Mouse (Mus musculus): ENCODE measurements around the gene Fam129b. TPM values are rescaled to one million over a fixed set of nuclear protein-coding genes. Genes with fewer than 3 reads are reported as not detected.
A peak's percentile ranks its signal among the peaks of the same experiment; 100 is the strongest.

Gene Fam129b
- polyA plus RNA-seq, 1 experiment from 2014 or later = 111 TPM

GRCm38 (mm10) chr2:32924306-32924844 is 48.5 kb downstream of the Fam129b start:
- H3K4me3 ChIP-seq (replicated peaks) = no peak overlapping the region
- ATAC-seq (ENCODE audit: insufficient number of reproducible peaks, low FRiP score, low TSS enrichment, low read depth) = no peak
- peaks cover 78% of the 10 kb centered on the region for H3K36me3 ChIP-seq
- no peak overlapping the region for H3K27ac ChIP-seq (replicated peaks)
- H3K9ac ChIP-seq = no peak overlapping the region
- H3K4me1 ChIP-seq = no peaks in the 10 kb centered on the region
- no peaks in the 10 kb centered on the region for H3K9me3 ChIP-seq (replicated peaks)
- H3K27me3 ChIP-seq = no peaks in the 10 kb centered on the region
- 68% methylated on average over 10 of the region's 10 CpGs for WGBS
- no peak overlapping the region for H3K4me2 ChIP-seq (replicated peaks)

- no peak overlapping the region for H3K9ac ChIP-seq
- ATAC-seq (ENCODE audit: insufficient number of reproducible peaks, low FRiP score, low TSS enrichment, low read depth) = no peak
- H3K27ac ChIP-seq (replicated peaks) = no peak overlapping the region
- no peaks in the 10 kb centered on the region for H3K9me3 ChIP-seq (replicated peaks)
- H3K27me3 ChIP-seq = no peaks in the 10 kb centered on the region
- peaks cover 57% of the 10 kb centered on the region for H3K36me3 ChIP-seq
- H3K4me1 ChIP-seq = no peaks in the 10 kb centered on the region
- 91% methylated on average over 12 of the region's 12 CpGs for WGBS
- H3K4me3 ChIP-seq (replicated peaks) = no peak overlapping the region
- H3K4me2 ChIP-seq (replicated peaks) = no peak overlapping the region
Measured at GRCm38 (mm10) chr2:32926330-32927075, 50.6 kb downstream of the Fam129b start.

DNA sequence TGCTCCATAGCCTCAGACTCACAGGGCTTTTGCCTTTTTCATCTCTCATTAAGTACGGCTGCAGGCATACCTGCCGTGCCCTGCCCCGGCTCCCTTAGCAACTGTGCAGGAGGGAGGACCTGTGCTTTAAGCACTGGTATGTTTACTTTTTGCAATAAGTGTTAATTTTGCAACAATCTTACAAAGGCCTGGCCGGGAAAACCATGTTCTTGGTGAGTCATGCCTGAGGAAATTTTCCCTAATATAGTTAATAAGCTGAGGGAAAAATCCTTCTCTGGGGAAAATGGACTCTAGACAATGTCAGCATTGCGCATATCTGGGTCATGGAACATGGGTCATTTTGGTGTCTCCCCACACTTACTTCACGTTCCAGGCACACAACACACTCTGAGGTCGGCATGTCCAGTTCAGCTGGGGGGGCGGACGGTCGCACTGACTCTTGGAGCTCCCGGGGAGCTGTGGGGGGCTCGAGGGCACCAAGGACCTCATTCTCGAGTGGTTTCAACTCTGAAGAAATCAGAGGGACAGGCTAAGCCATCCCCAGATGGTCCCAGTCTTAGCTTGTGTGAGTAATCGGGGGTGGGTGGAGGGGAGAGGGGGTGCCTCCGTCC is 51.8 kb downstream of the Fam129b start:
- 64% methylated on average over 15 of the region's 15 CpGs for WGBS
- Histone ChIP-seq H3K27ac (replicated peaks) (0 out of 2 replicates have a peak overlapping the region, but pooled peaks have one; percentile 19), H3K4me1 (no peaks in the 10 kb centered on the region), H3K9ac (no peak overlapping the region), H3K4me3 (replicated peaks) (no peak overlapping the region), H3K4me2 (replicated peaks) (no peak overlapping the region), H3K36me3 (peaks cover 46% of the 10 kb centered on the region), H3K27me3 (no peaks in the 10 kb centered on the region), H3K9me3 (replicated peaks) (no peaks in the 10 kb centered on the region)
- ATAC-seq (ENCODE audit: insufficient number of reproducible peaks, low FRiP score, low TSS enrichment, low read depth) = no peak

DNA sequence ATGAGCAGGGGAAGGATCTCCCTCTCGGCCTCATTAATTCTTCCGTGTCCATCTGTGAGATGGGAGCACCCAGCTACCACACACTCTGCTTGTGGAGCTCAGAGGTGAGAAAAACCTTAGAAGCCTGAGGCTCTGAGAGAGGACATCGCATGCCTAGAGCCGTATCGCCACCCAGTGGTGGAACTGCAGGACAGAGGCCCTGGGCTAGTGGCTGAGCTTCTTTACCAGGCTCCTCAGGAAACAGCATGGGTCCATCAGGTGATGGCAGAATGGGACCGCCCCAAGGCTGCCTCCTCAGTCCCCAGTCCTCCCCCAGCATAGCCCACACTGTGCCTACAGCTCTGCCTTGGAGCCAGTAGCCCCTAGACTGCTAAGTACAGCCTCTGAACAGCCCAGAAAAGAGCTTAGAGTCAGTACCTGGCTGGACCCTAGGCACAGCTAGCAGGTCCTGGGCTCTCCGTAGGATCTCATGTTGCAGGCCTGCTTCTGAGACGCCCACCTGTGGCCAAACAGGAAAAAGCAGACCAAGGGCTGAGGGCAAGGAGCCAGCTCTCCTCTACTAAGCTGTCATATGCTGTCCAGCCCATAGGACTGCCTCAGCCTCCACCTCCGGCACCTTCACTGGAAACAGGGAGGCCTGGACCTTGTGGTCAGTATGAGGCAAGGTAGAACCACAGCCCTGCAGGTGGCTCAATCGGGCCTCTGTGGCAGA is 52.5 kb downstream of the Fam129b start:
- H3K4me1 ChIP-seq = no peaks in the 10 kb centered on the region
- no peak overlapping the region for H3K4me3 ChIP-seq (replicated peaks)
- H3K9ac ChIP-seq = no peak overlapping the region
- H3K4me2 ChIP-seq (replicated peaks) = no peak overlapping the region
- peaks cover 44% of the 10 kb centered on the region for H3K36me3 ChIP-seq
- ATAC-seq (ENCODE audit: insufficient number of reproducible peaks, low FRiP score, low TSS enrichment, low read depth) = 0 out of 2 replicates have a peak, but pooled peaks have one; percentile 36
- no peaks in the 10 kb centered on the region for H3K9me3 ChIP-seq (replicated peaks)
- 31% methylated on average over 10 of the region's 10 CpGs for WGBS
- no peak overlapping the region for H3K27ac ChIP-seq (replicated peaks)
- H3K27me3 ChIP-seq = no peaks in the 10 kb centered on the region

- peaks cover 41% of the 10 kb centered on the region for H3K36me3 ChIP-seq
- H3K27ac ChIP-seq (replicated peaks) = no peak overlapping the region
Measured at GRCm38 (mm10) chr2:32928947-32929829, 53.3 kb downstream of the Fam129b start.

GRCm38 (mm10) chr2:32931730-32932129 is 55.8 kb downstream of the Fam129b start:
- 71% methylated on average over 7 of the region's 7 CpGs for whole genome bisulfite sequencing
- Histone ChIP-seq H3K27me3 (no peaks in the 10 kb centered on the region), H3K36me3 (peaks cover 40% of the 10 kb centered on the region)

More at GRCm38 (mm10) chr2:32928947-32929829, 53.3 kb downstream of the Fam129b start:
- H3K4me1 ChIP-seq = no peaks in the 10 kb centered on the region
- ATAC-seq (ENCODE audit: insufficient number of reproducible peaks, low FRiP score, low TSS enrichment, low read depth) = no peak
- no peak overlapping the region for H3K4me3 ChIP-seq (replicated peaks)
- H3K4me2 ChIP-seq (replicated peaks) = no peak overlapping the region
- H3K9me3 ChIP-seq (replicated peaks) = no peaks in the 10 kb centered on the region
- WGBS = 86% methylated on average over 19 of the region's 19 CpGs
- no peak overlapping the region for H3K9ac ChIP-seq
- no peaks in the 10 kb centered on the region for H3K27me3 ChIP-seq

DNA sequence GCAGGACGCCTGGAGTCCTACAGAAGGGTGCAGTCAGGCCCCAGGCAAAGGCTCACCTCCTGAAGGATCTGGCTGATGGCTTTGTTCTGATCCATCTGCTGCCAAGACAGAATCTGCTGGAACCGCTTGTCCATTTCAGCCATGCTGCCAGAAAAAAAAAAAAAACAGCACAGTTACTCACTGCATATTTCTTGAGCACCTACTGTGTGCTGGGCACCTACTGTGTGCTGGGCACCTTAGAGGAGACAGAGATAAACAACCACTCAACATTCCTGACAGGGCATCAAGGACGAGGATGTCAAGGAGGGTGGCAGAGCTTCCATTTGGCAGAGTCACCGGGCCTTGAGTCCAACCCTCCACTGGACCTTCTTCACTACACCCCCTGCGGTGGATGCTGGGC is 62.8 kb downstream of the Fam129b start:
- Histone ChIP-seq H3K36me3 (peaks cover 71% of the 10 kb centered on the region), H3K4me1 (no peaks in the 10 kb centered on the region), H3K27ac (replicated peaks) (no peak overlapping the region), H3K4me2 (replicated peaks) (no peak overlapping the region), H3K9ac (no peak overlapping the region), H3K4me3 (replicated peaks) (no peak overlapping the region), H3K27me3 (no peaks in the 10 kb centered on the region), H3K9me3 (replicated peaks) (no peaks in the 10 kb centered on the region)
- 89% methylated on average over 5 of the region's 5 CpGs for WGBS
- no peak for ATAC-seq (ENCODE audit: insufficient number of reproducible peaks, low FRiP score, low TSS enrichment, low read depth)

More at GRCm38 (mm10) chr2:32931730-32932129, 55.8 kb downstream of the Fam129b start:
- H3K4me3 ChIP-seq (replicated peaks) = no peak overlapping the region
- no peak overlapping the region for H3K4me2 ChIP-seq (replicated peaks)
- H3K9me3 ChIP-seq (replicated peaks) = no peaks in the 10 kb centered on the region
- no peak overlapping the region for H3K27ac ChIP-seq (replicated peaks)
- no peak overlapping the region for H3K9ac ChIP-seq
- H3K4me1 ChIP-seq = no peaks in the 10 kb centered on the region
- no peak for ATAC-seq (ENCODE audit: insufficient number of reproducible peaks, low FRiP score, low TSS enrichment, low read depth)

- ATAC-seq (ENCODE audit: insufficient number of reproducible peaks, low FRiP score, low TSS enrichment, low read depth) = no peak
- Histone ChIP-seq H3K4me3 (replicated peaks) (no peak overlapping the region), H3K9ac (no peak overlapping the region), H3K4me1 (no peaks in the 10 kb centered on the region), H3K36me3 (peaks cover 69% of the 10 kb centered on the region), H3K9me3 (replicated peaks) (no peaks in the 10 kb centered on the region), H3K27ac (replicated peaks) (no peak overlapping the region), H3K27me3 (no peaks in the 10 kb centered on the region), H3K4me2 (replicated peaks) (no peak overlapping the region)
- WGBS = 76% methylated on average over 5 of the region's 5 CpGs
Measured at GRCm38 (mm10) chr2:32939418-32939817, 63.5 kb downstream of the Fam129b start.

- no peaks in the 10 kb centered on the region for H3K27me3 ChIP-seq
- no peak overlapping the region for H3K27ac ChIP-seq (replicated peaks)
- 95% methylated on average over 4 of the region's 4 CpGs for WGBS
- no peaks in the 10 kb centered on the region for H3K9me3 ChIP-seq (replicated peaks)
- H3K4me1 ChIP-seq = no peaks in the 10 kb centered on the region
- H3K4me3 ChIP-seq (replicated peaks) = no peak overlapping the region
- H3K9ac ChIP-seq = no peak overlapping the region
- peaks cover 70% of the 10 kb centered on the region for H3K36me3 ChIP-seq
- no peak overlapping the region for H3K4me2 ChIP-seq (replicated peaks)
- ATAC-seq (ENCODE audit: insufficient number of reproducible peaks, low FRiP score, low TSS enrichment, low read depth) = no peak
Measured at GRCm38 (mm10) chr2:32940483-32940882, 64.6 kb downstream of the Fam129b start.

DNA sequence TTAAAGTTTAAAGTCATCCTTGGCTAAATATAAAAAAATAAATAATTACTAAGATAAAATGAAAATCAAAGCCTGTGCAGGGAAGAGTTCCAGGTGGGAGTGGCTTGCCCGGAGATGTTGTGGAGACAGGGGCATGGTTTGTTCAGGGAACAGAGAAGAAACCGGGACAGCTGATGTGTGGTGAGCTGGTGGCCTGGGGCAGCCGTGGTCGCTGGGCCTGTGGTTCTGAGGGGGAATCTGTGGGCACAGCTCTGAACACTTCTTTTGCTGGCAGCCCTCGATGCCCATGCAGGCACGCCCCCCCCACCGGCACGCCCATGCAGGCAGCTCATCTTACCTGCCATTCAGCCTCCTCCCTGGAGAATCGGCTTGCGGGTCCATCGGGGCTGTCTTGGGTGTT is 71.5 kb downstream of the Fam129b start:
- no peak overlapping the region for H3K4me3 ChIP-seq (replicated peaks)
- peaks cover 59% of the 10 kb centered on the region for H3K36me3 ChIP-seq
- H3K4me1 ChIP-seq = no peaks in the 10 kb centered on the region
- H3K4me2 ChIP-seq (replicated peaks) = no peak overlapping the region
- H3K27me3 ChIP-seq = no peaks in the 10 kb centered on the region
- H3K9me3 ChIP-seq (replicated peaks) = no peaks in the 10 kb centered on the region
- WGBS = 71% methylated on average over 11 of the region's 11 CpGs
- H3K27ac ChIP-seq (replicated peaks) = no peak overlapping the region
- H3K9ac ChIP-seq = no peak overlapping the region
- no peak; the same call in 1 of the 2 replicates for ATAC-seq (ENCODE audit: insufficient number of reproducible peaks, low FRiP score, low TSS enrichment, low read depth)

Measured in embryonic facial prominence, embryonic 15.5 days (tissue).